Mouse (Mus musculus) testis, postnatal 14 days (tissue): ENCODE measurements at regions not wholly inside any gene's neighbourhood (a gene's known extent, or its start where the extent isn't known, plus 50 kb on each side); places are given as distances from the start of the nearest gene placed in this dataset.

Source experiments
- DNase-seq: peaks from one replicate; pipeline ENCODE4 v3.0.0; 2021; ENCODE audit warnings: low spot score

GRCm38 (mm10) chr5:108903134-108903923 lies 50.9 kb upstream of the Vmn2r9 start:
- peak; percentile 9 for DNase-seq
